Mouse (Mus musculus) intestine, embryonic 15.5 days (tissue): Measurements from ENCODE around the gene Gpank1. TPM values are rescaled to one million over a fixed set of nuclear protein-coding genes. Genes with fewer than 3 reads are reported as not detected.

Experiments used
- ATAC-seq: fragments of 200-750 bp; cut with Nextera tagmentation; 2 replicates; pipeline ENCODE4 v1.8.0; 2017; ENCODE audit warnings: moderate TSS enrichment, moderate library complexity
- H3K27ac ChIP-seq: fragments of 300-500 bp; sonication (generic); 2 replicates; pipeline ENCODE4 v1.5.1; 2015; ENCODE audit warnings: mild to moderate bottlenecking, inconsistent platforms
- H3K27me3 ChIP-seq: fragments of 300-500 bp; sonication (generic); replicated peaks from 2 replicates; pipeline ENCODE4 v1.6.1; 2015; ENCODE audit warnings: inconsistent platforms
- H3K36me3 ChIP-seq: fragments of 300-500 bp; sonication (generic); 2 replicates; pipeline ENCODE4 v1.6.1; 2015; ENCODE audit warnings: inconsistent platforms
- H3K4me1 ChIP-seq: fragments of 300-500 bp; sonication (generic); replicated peaks from 2 replicates; pipeline ENCODE4 v1.6.1; 2015; ENCODE audit warnings: inconsistent platforms
- H3K4me2 ChIP-seq: fragments of 300-500 bp; sonication (generic); replicated peaks from 2 replicates; pipeline ENCODE4 v1.6.1; 2015; ENCODE audit warnings: mild to moderate bottlenecking, inconsistent platforms
- H3K4me3 ChIP-seq: fragments of 300-500 bp; sonication (generic); replicated peaks from 2 replicates; pipeline ENCODE4 v1.5.1; 2015; ENCODE audit warnings: inconsistent platforms
- H3K9ac ChIP-seq: fragments of 300-500 bp; sonication (generic); 2 replicates; pipeline ENCODE4 v1.6.1; 2015; ENCODE audit warnings: inconsistent platforms
- H3K9me3 ChIP-seq: fragments of 300-500 bp; sonication (generic); 2 replicates; pipeline ENCODE4 v1.6.1; 2016; ENCODE audit warnings: inconsistent platforms
- WGBS: fragments of 180-500 bp; shearing (Covaris S2); methylation state at CpG from one replicate; pipeline ENCODE4 v1.1.7; 2015; 5-methylcytosine and 5-hydroxymethylcytosine counted together
- polyA plus RNA-seq: library from polyadenylated mRNA; unstranded; fragments of >200 nt; fragmentation: Nextera tagmentation; extraction: Ambion mirVana; gene quantifications from 2 replicates; pipeline ENCODE4 v1.2.1, GENCODE M21; 2015

The Gpank1 gene
- 17.7 and 19.1 TPM in 2 replicates for polyA plus RNA-seq

DNA sequence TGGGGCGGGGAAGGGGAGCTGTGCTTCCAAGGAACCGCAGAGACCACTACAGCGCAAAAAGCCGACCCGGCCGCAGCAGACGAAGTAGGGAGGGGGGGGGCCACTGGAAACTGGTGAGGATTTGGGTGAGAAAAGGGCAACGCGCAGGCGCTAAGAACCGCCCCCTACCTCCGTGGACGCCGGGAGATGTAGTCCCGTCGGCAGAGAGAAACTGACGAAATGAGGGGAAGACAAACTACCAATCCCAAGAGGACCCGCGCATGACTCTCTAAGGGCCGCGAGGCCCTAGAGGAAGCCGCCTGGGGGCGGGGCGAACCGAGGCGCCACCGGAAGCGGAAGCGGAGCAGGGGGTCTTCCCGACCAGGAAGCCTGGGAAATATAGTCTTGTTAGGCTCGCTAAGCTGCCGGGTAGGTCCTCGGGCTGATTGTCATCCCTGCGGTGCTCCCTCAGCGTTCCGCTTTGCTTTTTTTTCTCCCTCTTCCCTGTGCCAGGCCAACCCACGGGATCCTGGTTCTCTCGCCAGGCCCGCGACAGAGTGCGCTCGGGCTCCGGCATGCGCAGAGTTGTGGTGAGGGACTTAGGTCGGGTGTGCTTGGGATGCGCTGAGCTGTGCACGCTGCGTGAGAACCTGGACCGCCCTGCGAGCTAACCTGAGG lies at the start of gene Gpank1:
Gene Gpank1 (plus strand): TSS at position 313 of the 657 bp plus-strand sequence.
- Histone ChIP-seq H3K9ac (peak within 1 kb of the TSS; percentile 84), H3K27me3 (no peaks in the 10 kb centered on the region), H3K4me1 (peaks cover 21% of the 10 kb centered on the region), H3K9me3 (no peaks in the 10 kb centered on the region), H3K4me2 (peak within 1 kb of the TSS; percentile 94), H3K4me3 (peak within 1 kb of the TSS; percentile 68), H3K36me3 (peaks cover 20% of the 10 kb centered on the region), H3K27ac (peak within 1 kb of the TSS; percentile 89)
- WGBS = under 1% methylated on average over 50 of the region's 50 CpGs
- peak; percentile 95 for ATAC-seq

DNA sequence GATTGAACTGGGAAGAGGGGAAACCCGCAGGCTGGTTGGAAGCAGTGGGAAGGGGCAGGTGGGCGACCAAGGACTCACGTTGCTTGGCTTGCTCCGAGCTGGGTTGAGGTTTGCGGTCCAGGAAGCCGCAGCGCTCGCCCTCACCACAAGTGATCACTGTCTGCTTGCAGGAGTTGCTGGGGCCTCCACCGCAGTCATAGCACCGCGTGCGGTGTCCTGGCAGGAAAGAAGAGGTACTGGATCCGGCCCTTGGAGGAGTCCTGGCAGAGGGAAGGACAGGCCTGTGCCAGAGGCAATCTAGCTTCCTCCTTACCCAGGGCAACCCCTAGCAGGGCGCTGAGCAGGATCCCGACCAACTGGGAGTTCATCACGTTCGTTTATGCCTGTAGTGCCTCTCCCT lies 47.2 kb upstream of the Gpank1 start:
- WGBS = 33% methylated on average over 17 of the region's 17 CpGs
- no peak overlapping the region for H3K27ac ChIP-seq
- H3K4me3 ChIP-seq = peak overlapping the region; percentile 22
- H3K4me2 ChIP-seq = peak overlapping the region; percentile 47
- no peaks in the 10 kb centered on the region for H3K27me3 ChIP-seq
- ATAC-seq = peak; percentile 45
- H3K4me1 ChIP-seq = peaks cover 26% of the 10 kb centered on the region
- H3K36me3 ChIP-seq = no peaks in the 10 kb centered on the region
- H3K9ac ChIP-seq = peak overlapping the region; percentile 15; the same call in 1 of the 2 replicates
- H3K9me3 ChIP-seq = no peaks in the 10 kb centered on the region

- Histone ChIP-seq H3K4me3 (peak within 1 kb of the TSS; percentile 13; the same call in 1 of the 2 replicates), H3K9me3 (no peaks in the 10 kb centered on the region), H3K27ac (peak within 1 kb of the TSS; percentile 71), H3K4me2 (peak within 1 kb of the TSS; percentile 55), H3K36me3 (no peaks in the 10 kb centered on the region), H3K27me3 (no peaks in the 10 kb centered on the region), H3K4me1 (peaks cover 36% of the 10 kb centered on the region), H3K9ac (peak within 1 kb of the TSS; percentile 36; the same call in 1 of the 2 replicates)
- ATAC-seq = no peak
- 28% methylated on average over 10 of the region's 10 CpGs for WGBS
These were observed 44.6 kb upstream of the Gpank1 start, which contains the start of gene Ly6g6e for GRCm38 (mm10) chr17:35076507-35077176. Ly6g6e (plus strand) TSS chr17:35076902.

GRCm38 (mm10) chr17:35077285-35077684 lies 44.0 kb upstream of the Gpank1 start:
- H3K27ac ChIP-seq = peak overlapping the region; percentile 71
- peaks cover 36% of the 10 kb centered on the region for H3K4me1 ChIP-seq
- 0 out of 2 replicates have a peak overlapping the region, but pooled peaks have one; percentile 36 for H3K9ac ChIP-seq
- H3K4me2 ChIP-seq = peak overlapping the region; percentile 55
- no peaks in the 10 kb centered on the region for H3K27me3 ChIP-seq
- H3K4me3 ChIP-seq = peak overlapping the region; percentile 13; the same call in 1 of the 2 replicates
- no peaks in the 10 kb centered on the region for H3K36me3 ChIP-seq
- H3K9me3 ChIP-seq = no peaks in the 10 kb centered on the region
- no peak for ATAC-seq
- 25% methylated on average over 2 of the region's 2 CpGs for WGBS

DNA sequence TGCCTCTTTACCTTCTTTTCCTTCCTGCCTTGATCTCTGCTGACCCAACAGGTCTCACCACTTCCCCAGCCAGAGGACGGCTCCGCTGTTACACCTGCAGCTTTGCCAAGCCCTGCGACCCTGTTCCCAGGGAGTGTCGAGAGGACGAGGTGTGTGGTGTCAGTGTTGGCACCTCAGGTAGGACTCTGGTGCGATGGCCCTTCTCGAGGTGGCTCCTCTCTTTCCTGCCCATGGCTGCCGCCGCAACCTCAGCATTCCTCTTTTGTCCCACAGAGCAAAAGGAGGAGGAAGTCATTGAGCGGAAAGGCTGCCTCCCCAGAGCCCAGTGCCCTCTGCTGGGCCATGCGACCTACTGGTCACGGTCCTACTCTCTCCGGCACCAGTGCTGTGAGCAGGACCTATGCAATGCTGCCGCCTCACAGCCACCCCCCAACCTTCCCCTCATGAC lies 43.4 kb upstream of the Gpank1 start, which contains the start of gene Ly6g6d:
Gene Ly6g6d (minus strand): TSS at position 280 of the 448 bp plus-strand sequence.
- Histone ChIP-seq H3K27ac (peak within 1 kb of the TSS; percentile 71), H3K4me3 (peak within 1 kb of the TSS; percentile 13; the same call in 1 of the 2 replicates), H3K4me1 (peaks cover 36% of the 10 kb centered on the region), H3K4me2 (peak within 1 kb of the TSS; percentile 55), H3K9me3 (no peaks in the 10 kb centered on the region), H3K36me3 (no peaks in the 10 kb centered on the region), H3K27me3 (no peaks in the 10 kb centered on the region), H3K9ac (peak within 1 kb of the TSS; percentile 36; the same call in 1 of the 2 replicates)
- ATAC-seq = peak; percentile 42; the same call in 1 of the 2 replicates
- 13% methylated on average over 14 of the region's 14 CpGs for WGBS

DNA sequence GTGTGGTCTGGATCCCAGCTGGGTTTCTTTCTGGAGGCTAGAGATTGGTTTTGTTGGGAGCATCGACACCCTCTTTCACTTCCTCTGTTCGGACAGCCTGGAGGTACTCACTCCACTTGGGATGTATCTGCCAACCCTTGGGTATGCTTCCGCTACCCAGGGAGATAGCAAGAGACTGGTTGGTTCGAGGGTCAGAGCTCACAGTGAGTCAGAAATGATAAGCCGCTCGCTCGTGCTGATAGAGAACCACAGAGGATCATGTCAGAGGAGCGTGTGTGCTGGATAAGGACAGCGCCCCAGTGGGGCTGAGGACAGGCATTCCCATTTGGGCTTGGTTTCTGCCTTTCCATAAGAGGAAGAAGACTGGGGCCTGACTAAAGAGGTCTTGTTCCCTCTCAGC lies 41.5 kb upstream of the Gpank1 start:
- Histone ChIP-seq H3K27me3 (no peaks in the 10 kb centered on the region), H3K4me2 (no peak overlapping the region), H3K9me3 (no peaks in the 10 kb centered on the region), H3K4me1 (peaks cover 30% of the 10 kb centered on the region), H3K27ac (peak overlapping the region; percentile 48; the same call in 1 of the 2 replicates), H3K4me3 (no peak overlapping the region), H3K36me3 (no peaks in the 10 kb centered on the region), H3K9ac (no peak overlapping the region)
- WGBS = 42% methylated on average over 9 of the region's 9 CpGs
- peak; percentile 87 for ATAC-seq

GRCm38 (mm10) chr17:35080248-35080647 lies 41.0 kb upstream of the Gpank1 start:
- peak; percentile 25 for ATAC-seq
- Histone ChIP-seq H3K9ac (no peak overlapping the region), H3K4me3 (no peak overlapping the region), H3K4me1 (peaks cover 30% of the 10 kb centered on the region), H3K4me2 (no peak overlapping the region), H3K9me3 (no peaks in the 10 kb centered on the region), H3K27me3 (no peaks in the 10 kb centered on the region), H3K27ac (peak overlapping the region; percentile 48; the same call in 1 of the 2 replicates), H3K36me3 (no peaks in the 10 kb centered on the region)
- 34% methylated on average over 6 of the region's 6 CpGs for WGBS

GRCm38 (mm10) chr17:35080710-35081109 lies 40.5 kb upstream of the Gpank1 start:
- no peaks in the 10 kb centered on the region for H3K27me3 ChIP-seq
- no peak for ATAC-seq
- no peak overlapping the region for H3K4me3 ChIP-seq
- H3K9ac ChIP-seq = no peak overlapping the region
- 80% methylated on average over 4 of the region's 4 CpGs for WGBS
- no peaks in the 10 kb centered on the region for H3K9me3 ChIP-seq
- peaks cover 30% of the 10 kb centered on the region for H3K4me1 ChIP-seq
- no peak overlapping the region for H3K4me2 ChIP-seq
- H3K27ac ChIP-seq = no peak overlapping the region
- H3K36me3 ChIP-seq = no peaks in the 10 kb centered on the region

DNA sequence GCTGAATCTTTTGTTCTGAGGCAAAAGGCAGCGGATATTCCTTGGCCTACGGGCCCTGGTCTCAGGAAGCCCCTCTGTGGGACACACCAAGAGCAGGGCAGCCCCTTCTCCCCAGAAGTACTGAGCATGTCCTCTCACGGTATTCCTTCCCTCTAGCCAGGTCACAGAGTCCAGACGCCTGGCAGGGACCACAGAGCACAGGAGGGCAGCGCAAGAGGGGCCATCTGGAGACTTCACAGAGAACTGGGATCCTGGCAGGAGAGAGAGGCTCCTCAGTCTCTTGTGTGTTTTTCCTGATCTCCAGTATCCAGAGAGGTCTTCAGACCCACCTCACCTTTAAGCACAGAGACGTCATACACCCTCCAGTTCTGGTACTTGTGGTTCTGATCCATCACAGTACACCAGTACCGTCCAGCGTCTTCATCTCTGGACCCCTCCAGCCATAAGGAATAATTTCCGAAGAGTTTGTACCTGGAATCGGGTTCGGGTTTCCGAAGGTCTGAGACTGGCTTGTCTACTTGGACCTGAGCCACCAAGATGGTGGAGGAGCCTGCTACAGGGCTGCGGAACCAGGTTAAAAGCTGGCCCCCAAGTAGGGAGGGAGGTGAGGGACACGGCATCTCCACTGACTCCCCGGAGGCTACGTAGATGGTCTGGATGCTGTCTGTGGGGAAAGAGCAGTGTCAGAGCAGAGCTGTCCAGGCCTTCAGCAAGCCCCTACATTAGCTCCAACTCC lies 38.2 kb upstream of the Gpank1 start:
- H3K4me2 ChIP-seq = no peak overlapping the region
- H3K9ac ChIP-seq = no peak overlapping the region
- no peaks in the 10 kb centered on the region for H3K9me3 ChIP-seq
- no peak overlapping the region for H3K4me3 ChIP-seq
- WGBS = 82% methylated on average over 16 of the region's 16 CpGs
- no peak for ATAC-seq
- H3K27me3 ChIP-seq = no peaks in the 10 kb centered on the region
- peaks cover 15% of the 10 kb centered on the region; the same call in 1 of the 2 replicates for H3K4me1 ChIP-seq
- no peaks in the 10 kb centered on the region for H3K36me3 ChIP-seq
- no peak overlapping the region for H3K27ac ChIP-seq

- Histone ChIP-seq H3K4me1 (peaks cover 14% of the 10 kb centered on the region; the same call in 1 of the 2 replicates), H3K9ac (no peak overlapping the region), H3K36me3 (no peaks in the 10 kb centered on the region), H3K4me3 (no peak overlapping the region), H3K4me2 (no peak overlapping the region), H3K9me3 (no peaks in the 10 kb centered on the region), H3K27me3 (no peaks in the 10 kb centered on the region), H3K27ac (no peak overlapping the region)
- WGBS = 71% methylated on average over 3 of the region's 3 CpGs
- no peak for ATAC-seq
These were observed 37.2 kb upstream of the Gpank1 start for GRCm38 (mm10) chr17:35083929-35084497.

DNA sequence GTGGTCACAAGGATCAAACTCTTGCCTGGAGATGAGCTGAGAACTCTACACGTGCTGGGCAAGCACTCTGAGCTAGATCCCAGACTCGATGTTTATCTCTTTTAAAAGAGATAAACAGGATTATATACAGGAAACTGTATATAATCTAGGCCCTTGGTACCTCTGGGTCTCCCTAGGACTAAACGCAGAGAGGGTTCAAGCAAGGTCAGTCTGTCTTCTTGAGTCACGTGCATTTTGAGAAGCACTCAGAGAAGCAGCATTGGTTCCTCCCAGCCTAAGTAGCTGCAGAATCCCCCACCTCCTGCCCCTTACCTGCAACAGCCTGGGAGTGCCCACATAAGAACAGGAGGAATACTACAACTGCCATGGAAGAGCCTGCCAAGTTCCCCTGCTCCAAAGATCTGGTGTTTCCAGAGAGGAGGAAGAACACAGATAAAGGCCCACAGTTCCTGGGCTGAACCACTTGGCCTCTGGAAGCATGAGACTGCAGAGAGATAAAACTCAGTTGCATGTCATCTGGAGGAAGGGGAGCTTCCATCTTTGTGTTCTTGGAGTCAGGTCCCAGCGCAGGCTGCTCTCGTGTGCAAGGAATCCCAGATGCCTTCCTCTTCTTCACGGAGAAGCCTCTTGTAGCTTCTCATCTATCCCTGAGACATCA lies 35.9 kb upstream of the Gpank1 start, which contains the start of gene Ly6g6f:
Gene Ly6g6f (minus strand): TSS at position 403 of the 658 bp plus-strand sequence.
- Histone ChIP-seq H3K4me2 (no peak within 1 kb of the TSS), H3K27me3 (no peaks in the 10 kb centered on the region), H3K27ac (no peak within 1 kb of the TSS), H3K4me3 (no peak within 1 kb of the TSS), H3K4me1 (peaks cover 14% of the 10 kb centered on the region), H3K36me3 (no peaks in the 10 kb centered on the region), H3K9me3 (no peaks in the 10 kb centered on the region), H3K9ac (no peak within 1 kb of the TSS)
- ATAC-seq = no peak
- WGBS = 61% methylated on average over 7 of the region's 7 CpGs
